Mouse (Mus musculus) spleen, adult 2 months (tissue): Measurements from ENCODE around the gene Ubac1.

Experiments used
- CTCF ChIP-seq: fragments of 200-500 bp; IDR thresholded peaks from 2 replicates; pipeline ENCODE4 v1.5.1; 2011; ENCODE audit warnings: mild to moderate bottlenecking, inconsistent platforms; ENCODE audit not compliant: insufficient read depth, insufficient read length, insufficient replicate concordance; ENCODE audit errors: extremely low read depth
- POLR2A ChIP-seq: fragments of 200-500 bp; IDR thresholded peaks from 2 replicates; pipeline ENCODE4 v1.6.1; 2011; ENCODE audit warnings: low read depth, low read length, inconsistent platforms

DNA sequence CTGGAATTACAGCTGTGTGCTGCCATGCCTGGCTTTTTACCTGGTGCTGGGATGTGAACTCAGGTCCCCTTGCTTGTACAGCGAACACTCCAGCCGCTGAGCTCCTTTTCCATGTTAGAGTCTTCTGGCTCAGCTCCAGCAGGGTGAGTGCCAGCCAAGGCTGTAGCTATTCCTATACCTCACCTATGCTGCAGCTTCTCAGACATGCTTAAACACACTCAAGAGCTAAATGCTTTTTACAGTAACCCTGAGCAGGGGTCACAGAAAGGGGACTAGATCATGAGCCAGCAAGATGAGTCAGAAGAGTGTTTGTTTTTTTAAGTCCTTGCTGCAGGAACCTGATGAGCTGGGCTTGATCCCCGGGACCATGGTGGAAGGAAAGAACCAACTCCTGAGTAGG, 23.8 kb downstream of the Ubac1 start:
- no peak for TF ChIP-seq CTCF
- TF ChIP-seq POLR2A = no peak
